Mouse (Mus musculus) brain, embryonic 14.5 days (tissue): Measurements from ENCODE around the gene Apoa1.

Source experiments
- CTCF ChIP-seq: fragments of 200-500 bp; IDR thresholded peaks from 2 replicates; pipeline ENCODE4 v1.5.1; 2012; ENCODE audit warnings: inconsistent platforms, mild to moderate bottlenecking, moderate library complexity, borderline replicate concordance; ENCODE audit not compliant: insufficient read depth, insufficient read length; ENCODE audit errors: extremely low read depth
- POLR2A ChIP-seq: fragments of 200-500 bp; IDR thresholded peaks from 2 replicates; pipeline ENCODE4 v1.6.1; 2012; ENCODE audit warnings: mild to moderate bottlenecking, inconsistent platforms, borderline replicate concordance; ENCODE audit not compliant: poor library complexity, insufficient read depth, insufficient read length, severe bottlenecking; ENCODE audit errors: extremely low read depth

GRCm38 (mm10) chr9:46184542-46184941 lies 43.8 kb upstream of the Apoa1 start:
- no peak for TF ChIP-seq POLR2A
- no peak for TF ChIP-seq CTCF
